Comparison of ENCODE assay signal across 9 mouse cellular contexts in the genomic region with DNA sequence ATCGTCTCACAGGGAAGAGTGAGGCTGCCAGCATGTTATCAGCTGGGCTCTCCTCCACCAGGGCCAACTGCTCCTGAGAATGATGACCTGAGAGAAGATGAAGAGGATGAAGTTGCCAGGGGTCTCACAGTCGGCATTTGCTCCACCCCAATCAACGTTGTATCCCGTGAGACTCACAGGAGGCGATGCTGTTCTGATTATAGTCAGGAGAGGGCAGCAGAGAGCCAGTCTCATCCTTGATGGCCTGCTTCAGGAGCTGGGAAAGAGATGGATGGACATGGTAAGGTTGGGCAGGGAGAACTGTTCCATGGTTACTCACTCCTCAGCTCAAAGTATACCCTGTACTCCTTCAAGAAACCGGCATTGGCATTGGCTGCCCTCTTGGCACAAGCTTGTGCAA. TPM values are rescaled to one million over a fixed set of nuclear protein-coding genes. Genes with fewer than 3 reads are reported as not detected.
DNase-seq lines count a peak whose midpoint lies in the region; ATAC-seq and TF ChIP-seq lines count a peak whose summit lies in the region.
"Had no signal": no experiment of that assay in that cellular context is flagged by ENCODE, and none has a peak within 500 bp of the region (broad histone marks: within the 10 kb centered on the region; RNA-seq: fewer than 3 reads in every experiment).

No protein-coding gene starts in this region.

- H3K4me3 ChIP-seq in bone marrow macrophage, adult 2 months (ENCODE audit: insufficient read depth, low read length) = no peak overlapping the region
- no peak overlapping the region for H3K4me3 ChIP-seq in lung, postnatal 0 days (ENCODE audit: low read depth, low read length)
- no peak overlapping the region for H3K4me3 ChIP-seq in small intestine, adult 2 months (ENCODE audit: low read depth, low read length)

- H3K36me3 ChIP-seq in lung, postnatal 0 days (ENCODE audit: insufficient read depth, low read length) = no peaks in the 10 kb centered on the region
- no peaks in the 10 kb centered on the region for H3K36me3 ChIP-seq in small intestine, adult 2 months (ENCODE audit: control insufficient read depth, insufficient read depth, low read length)

- 17% methylated on average over 6 of the region's 6 CpGs for WGBS in lung, postnatal 0 days
- 18% methylated on average over 6 of the region's 6 CpGs for WGBS in small intestine, adult 2 months

- peak; percentile 64 for ATAC-seq in erythroblast, adult 5-6 weeks (replicated peaks; ENCODE audit: low FRiP score, poor library complexity, severe bottlenecking)
- ATAC-seq in lung, postnatal 0 days = no peak

- H3K4me2 ChIP-seq in lung, postnatal 0 days (replicated peaks; ENCODE audit: low read depth, low read length) = no peak overlapping the region

- peak; percentile 67 to 90 for DNase-seq in adrenal gland, adult (ENCODE audit: inconsistent age in 2 of 2, low spot score in 1 of 2)
- DNase-seq in adrenal gland, adult 8-10 months = no peak
- DNase-seq in 416B (ENCODE audit: low read depth) = peak; percentile 66
- peak; percentile 60 to 85 for DNase-seq in kidney, postnatal 25 days
- peak; percentile 62 for DNase-seq in lung, postnatal 0 days (ENCODE audit: low spot score)

- no peak overlapping the region for H3K27ac ChIP-seq in bone marrow macrophage, adult 2 months (ENCODE audit: insufficient read depth, low read depth, low read length)
- H3K27ac ChIP-seq in lung, postnatal 0 days (ENCODE audit: low read length) = no peak overlapping the region
- no peak overlapping the region for H3K27ac ChIP-seq in small intestine, adult 2 months (ENCODE audit: insufficient read depth, low read depth, low read length)

- no peak overlapping the region for H3K9ac ChIP-seq in lung, postnatal 0 days (replicated peaks; ENCODE audit: low read depth)

- no peak for TF ChIP-seq POLR2A in bone marrow macrophage, adult 2 months (IDR thresholded peaks at IDR 0.05; ENCODE audit: borderline replicate concordance, low read depth, low read length)
- no peak for TF ChIP-seq POLR2A in small intestine, adult 2 months (IDR thresholded peaks at IDR 0.05; ENCODE audit: low read depth, low read length)

- TF ChIP-seq EP300 in lung, postnatal 0 days (IDR thresholded peaks at IDR 0.05) = no peak

- H3K9me3 ChIP-seq in lung, postnatal 0 days (ENCODE audit: low read length) = no peaks in the 10 kb centered on the region

- H3K4me1 ChIP-seq in bone marrow macrophage, adult 2 months (ENCODE audit: control insufficient read depth, insufficient read depth, low read length) = peaks cover 6% of the 10 kb centered on the region
- no peaks in the 10 kb centered on the region for H3K4me1 ChIP-seq in lung, postnatal 0 days (ENCODE audit: insufficient read depth, low read depth, low read length)
- no peaks in the 10 kb centered on the region for H3K4me1 ChIP-seq in small intestine, adult 2 months (ENCODE audit: control insufficient read depth, insufficient read depth, insufficient read length, low read length)

- peaks cover 1% of the 10 kb centered on the region for H3K27me3 ChIP-seq in lung, postnatal 0 days (replicated peaks; ENCODE audit: insufficient read depth, low read length)
- H3K27me3 ChIP-seq in small intestine, adult 2 months (ENCODE audit: control insufficient read depth, insufficient read depth, low read length) = peaks cover 9% of the 10 kb centered on the region

- peak; percentile 80 for TF ChIP-seq CTCF in bone marrow macrophage, adult 2 months (IDR thresholded peaks at IDR 0.05; ENCODE audit: low read depth, low read length)
- peak; percentile 96 for TF ChIP-seq CTCF in lung, postnatal 0 days (IDR thresholded peaks at IDR 0.05)
- TF ChIP-seq CTCF in small intestine, adult 2 months (IDR thresholded peaks at IDR 0.05; ENCODE audit: extremely low read depth, insufficient read length, insufficient replicate concordance, low read depth, low read length) = peak; percentile 84; the same call in 1 of the 2 replicates

RNA-seq across cellular contexts. Expression of a gene that starts 5.0 kb away (rescaled TPM):
- 1 to 10 TPM in 2 of 4 experiments, under 1 TPM in 2; 0.40 to 2.2 (median 1.1) TPM for total RNA-seq in adrenal gland, adult 8-10 months (2022)
- polyA plus RNA-seq in bone marrow macrophage, adult 2 months (2012; ENCODE audit: insufficient read depth, insufficient read length, missing spikeins) = not detected in 2 replicates
- total RNA-seq in erythroblast, adult 5-6 weeks (2015; ENCODE audit: low replicate concordance) = not detected in 2 replicates
- not detected in 2 replicates for total RNA-seq in erythroblast, adult 5-6 weeks (2017; ENCODE audit: low replicate concordance)
- 2.9 and 3.9 TPM in 2 replicates for polyA plus RNA-seq in lung, postnatal 0 days (2015; fragmentation: Nextera tagmentation; extraction: Ambion mirVana)
- 0.06 and 0.17 TPM in 2 replicates for polyA plus RNA-seq in small intestine, adult 2 months (2012; rRNA removed)

RNA-seq across cellular contexts. Expression of a gene that starts 22.4 kb away (rescaled TPM):
- total RNA-seq in adrenal gland, adult 8-10 months (2022) = 1 to 10 TPM; 1.4 to 1.5 (median 1.4) TPM
- 42.8 and 49.1 TPM in 2 replicates for polyA plus RNA-seq in bone marrow macrophage, adult 2 months (2012; ENCODE audit: insufficient read depth, insufficient read length, missing spikeins)
- total RNA-seq in erythroblast, adult 5-6 weeks (2015; ENCODE audit: low replicate concordance) = 14.6 and 15.5 TPM in 2 replicates
- 22.7 and 23.9 TPM in 2 replicates for total RNA-seq in erythroblast, adult 5-6 weeks (2017; ENCODE audit: low replicate concordance)
- polyA plus RNA-seq in lung, postnatal 0 days (2015; fragmentation: Nextera tagmentation; extraction: Ambion mirVana) = 2.9 and 3.0 TPM in 2 replicates
- 3.9 and 5.4 TPM in 2 replicates for polyA plus RNA-seq in small intestine, adult 2 months (2012; rRNA removed)

RNA-seq across cellular contexts. Expression of a gene that starts 36.5 kb away (rescaled TPM):
- total RNA-seq in adrenal gland, adult 8-10 months (2022) = 10 to 100 TPM; 57.5 to 77.4 (median 68.5) TPM
- polyA plus RNA-seq in bone marrow macrophage, adult 2 months (2012; ENCODE audit: insufficient read depth, insufficient read length, missing spikeins) = 204 TPM in 2 replicates
- 22.3 and 23.4 TPM in 2 replicates for total RNA-seq in erythroblast, adult 5-6 weeks (2015; ENCODE audit: low replicate concordance)
- 7.2 and 11.9 TPM in 2 replicates for total RNA-seq in erythroblast, adult 5-6 weeks (2017; ENCODE audit: low replicate concordance)
- polyA plus RNA-seq in lung, postnatal 0 days (2015; fragmentation: Nextera tagmentation; extraction: Ambion mirVana) = 51.8 and 56.3 TPM in 2 replicates
- polyA plus RNA-seq in small intestine, adult 2 months (2012; rRNA removed) = 31.0 and 82.9 TPM in 2 replicates

RNA-seq across cellular contexts. Expression of a gene that starts 57.4 kb away (rescaled TPM):
- total RNA-seq in adrenal gland, adult 8-10 months (2022) = 1 to 10 TPM in 3 of 4 experiments, under 1 TPM in 1; 0.80 to 1.9 (median 1.3) TPM
- polyA plus RNA-seq in bone marrow macrophage, adult 2 months (2012; ENCODE audit: insufficient read depth, insufficient read length, missing spikeins) = not detected in 2 replicates
- total RNA-seq in erythroblast, adult 5-6 weeks (2015; ENCODE audit: low replicate concordance) = 1.0 TPM in 1 of 2 replicates, not detected in the other
- total RNA-seq in erythroblast, adult 5-6 weeks (2017; ENCODE audit: low replicate concordance) = not detected in 2 replicates
- polyA plus RNA-seq in lung, postnatal 0 days (2015; fragmentation: Nextera tagmentation; extraction: Ambion mirVana) = 0.06 and 0.19 TPM in 2 replicates
- 1.9 and 2.2 TPM in 2 replicates for polyA plus RNA-seq in small intestine, adult 2 months (2012; rRNA removed)
- polyA plus RNA-seq: heart, embryonic 16.5 days had no signal
